ENCODE assay signal across 8 mouse cellular contexts in the genomic region with DNA sequence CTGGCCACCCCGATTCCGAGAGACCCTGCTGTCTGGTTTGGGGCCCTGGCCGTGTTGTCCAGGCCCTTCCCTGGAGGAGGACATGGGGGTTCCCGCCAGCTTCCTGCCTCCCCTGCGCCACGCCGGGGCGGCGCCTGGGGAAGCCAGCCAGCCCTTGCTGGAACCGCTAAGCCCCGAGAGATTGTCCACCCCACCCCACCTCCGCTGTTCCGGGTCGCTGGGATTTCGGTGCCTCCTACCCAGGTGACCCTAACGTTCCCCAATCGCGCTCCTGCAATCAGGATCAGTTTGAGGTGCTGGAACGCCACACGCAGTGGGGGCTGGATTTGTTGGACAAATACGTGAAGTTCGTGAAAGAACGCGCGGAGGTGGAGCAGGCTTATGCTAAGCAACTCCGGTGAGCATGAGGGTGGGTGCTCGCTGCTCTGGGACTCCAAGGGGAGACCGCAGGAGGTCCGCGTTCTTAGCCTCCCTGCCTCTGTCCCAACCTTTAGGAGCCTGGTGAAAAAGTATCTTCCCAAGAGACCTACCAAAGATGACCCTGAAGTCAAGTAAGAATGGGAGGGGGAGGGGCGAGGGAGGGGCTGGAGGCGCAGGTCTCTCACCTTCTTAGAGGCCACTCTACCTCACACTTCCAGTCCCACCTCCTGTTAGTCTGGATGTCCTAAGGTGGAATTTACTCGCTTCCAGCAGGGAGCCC. TPM values are rescaled to one million over a fixed set of nuclear protein-coding genes. Genes with fewer than 3 reads are reported as not detected.
A peak's percentile ranks its signal among the peaks of the same experiment; 100 is the strongest.
DNase-seq lines count a peak whose midpoint lies in the region; ATAC-seq and TF ChIP-seq lines count a peak whose summit lies in the region.
"Had no signal": no experiment of that assay in that cellular context is flagged by ENCODE, and none has a peak within 500 bp of the region (broad histone marks: within the 10 kb centered on the region; RNA-seq: fewer than 3 reads in every experiment).

No protein-coding gene starts in this region.

- H3K9me3 ChIP-seq in hindbrain, embryonic 13.5 days = no peaks in the 10 kb centered on the region
- no peaks in the 10 kb centered on the region for H3K9me3 ChIP-seq in limb, embryonic 14.5 days (ENCODE audit: control insufficient read depth, low read length)
- no peaks in the 10 kb centered on the region for H3K9me3 ChIP-seq in midbrain, embryonic 16.5 days (replicated peaks; ENCODE audit: control insufficient read depth, low read length, poor library complexity, severe bottlenecking)

- no peak for TF ChIP-seq POLR2A in limb, embryonic 14.5 days (IDR thresholded peaks at IDR 0.05; ENCODE audit: borderline replicate concordance, extremely low read depth, insufficient read depth, insufficient read length)

- H3K4me2 ChIP-seq in hindbrain, embryonic 13.5 days = peak overlapping the region; percentile 90
- peak overlapping the region; percentile 86 for H3K4me2 ChIP-seq in limb, embryonic 14.5 days (replicated peaks; ENCODE audit: low read depth, low read length, severe bottlenecking)
- peak overlapping the region; percentile 94 for H3K4me2 ChIP-seq in midbrain, embryonic 16.5 days (ENCODE audit: low read length)

- H3K4me1 ChIP-seq in hindbrain, embryonic 13.5 days (replicated peaks) = peaks cover 39% of the 10 kb centered on the region
- H3K4me1 ChIP-seq in limb, embryonic 14.5 days (ENCODE audit: control insufficient read depth, insufficient read depth, low read length) = peaks cover 16% of the 10 kb centered on the region
- peaks cover 24% of the 10 kb centered on the region for H3K4me1 ChIP-seq in midbrain, embryonic 16.5 days (ENCODE audit: control insufficient read depth, insufficient read depth, low read length)

- peaks cover 10% of the 10 kb centered on the region for H3K36me3 ChIP-seq in hindbrain, embryonic 13.5 days
- H3K36me3 ChIP-seq in limb, embryonic 14.5 days (ENCODE audit: control insufficient read depth, insufficient read depth, low read length) = peaks cover 23% of the 10 kb centered on the region
- 0 out of 2 replicates have a peak, but pooled peaks cover 2% of the 10 kb centered on the region for H3K36me3 ChIP-seq in midbrain, embryonic 16.5 days (ENCODE audit: control insufficient read depth, insufficient read depth, low read length)

- DNase-seq in ES-CJ7 (ENCODE audit: low read depth, low spot score) = peak; percentile 65
- peak; percentile 64 for DNase-seq in adrenal gland, postnatal 25 days
- DNase-seq in forelimb bud, embryonic 11.5 days (ENCODE audit: low read depth, low spot score) = peak; percentile 12
- DNase-seq in limb, embryonic 14.5 days (ENCODE audit: low spot score) = no peak
- DNase-seq in yolk sac, embryonic 10.5 days (ENCODE audit: low spot score) = peak; percentile 57

- H3K27ac ChIP-seq in hindbrain, embryonic 13.5 days = no peak overlapping the region
- H3K27ac ChIP-seq in limb, embryonic 14.5 days (replicated peaks; ENCODE audit: low read depth, low read length) = no peak overlapping the region
- H3K27ac ChIP-seq in midbrain, embryonic 16.5 days (ENCODE audit: low read length) = no peak overlapping the region

- H3K9ac ChIP-seq in hindbrain, embryonic 13.5 days = peak overlapping the region; percentile 71
- peak overlapping the region; percentile 64 for H3K9ac ChIP-seq in limb, embryonic 14.5 days (ENCODE audit: low read depth, low read length, severe bottlenecking)
- H3K9ac ChIP-seq in midbrain, embryonic 16.5 days (ENCODE audit: low read depth, low read length) = peak overlapping the region; percentile 52

- H3K4me3 ChIP-seq in hindbrain, embryonic 13.5 days = peak overlapping the region; percentile 54
- H3K4me3 ChIP-seq in limb, embryonic 14.5 days (replicated peaks; ENCODE audit: low read length) = peak overlapping the region; percentile 70
- peak overlapping the region; percentile 53 for H3K4me3 ChIP-seq in midbrain, embryonic 16.5 days (ENCODE audit: low read depth, low read length)

- H3K27me3 ChIP-seq in hindbrain, embryonic 13.5 days = 0 out of 2 replicates have a peak, but pooled peaks cover 4% of the 10 kb centered on the region
- no peaks in the 10 kb centered on the region for H3K27me3 ChIP-seq in limb, embryonic 14.5 days (ENCODE audit: control insufficient read depth, insufficient read depth, low read length)
- H3K27me3 ChIP-seq in midbrain, embryonic 16.5 days (ENCODE audit: control insufficient read depth, insufficient read depth, low read depth, low read length) = no peaks in the 10 kb centered on the region; the same call in 1 of the 2 replicates

- 3% methylated on average over 33 of the region's 33 CpGs for WGBS in hindbrain, embryonic 13.5 days
- WGBS in limb, embryonic 14.5 days = 2% methylated on average over 33 of the region's 33 CpGs
- WGBS in midbrain, embryonic 16.5 days = 5% methylated on average over 33 of the region's 33 CpGs

- ATAC-seq in hindbrain, embryonic 13.5 days (ENCODE audit: low FRiP score) = no peak
- no peak for ATAC-seq in limb, embryonic 14.5 days (ENCODE audit: low FRiP score, low read depth)
- no peak for ATAC-seq in midbrain, embryonic 16.5 days

RNA-seq across cellular contexts. Expression of a gene that starts 1.4 kb away (rescaled TPM):
- 51.9 and 64.8 TPM in 2 replicates for total RNA-seq in adrenal gland, postnatal 25 days (2021)
- 12.5 and 14.6 TPM in 2 replicates for polyA plus RNA-seq in hindbrain, embryonic 13.5 days (2015; fragmentation: Nextera tagmentation; extraction: Ambion mirVana)
- polyA plus RNA-seq in limb, embryonic 14.5 days (2012; rRNA removed) = 40.5 and 46.9 TPM in 2 replicates
- 27.1 and 29.8 TPM in 2 replicates for polyA plus RNA-seq in limb, embryonic 14.5 days (2014; fragmentation: Nextera tagmentation; extraction: Ambion mirVana)
- 9.2 and 9.4 TPM in 2 replicates for polyA plus RNA-seq in midbrain, embryonic 16.5 days (2015; fragmentation: Nextera tagmentation; extraction: Ambion mirVana)

RNA-seq across cellular contexts. Expression of a gene that starts 2.4 kb away (rescaled TPM):
- 81.0 and 96.4 TPM in 2 replicates for total RNA-seq in adrenal gland, postnatal 25 days (2021)
- 22.4 and 23.8 TPM in 2 replicates for polyA plus RNA-seq in hindbrain, embryonic 13.5 days (2015; fragmentation: Nextera tagmentation; extraction: Ambion mirVana)
- polyA plus RNA-seq in limb, embryonic 14.5 days (2012; rRNA removed) = 36.4 and 42.7 TPM in 2 replicates
- 39.6 and 40.8 TPM in 2 replicates for polyA plus RNA-seq in limb, embryonic 14.5 days (2014; fragmentation: Nextera tagmentation; extraction: Ambion mirVana)
- polyA plus RNA-seq in midbrain, embryonic 16.5 days (2015; fragmentation: Nextera tagmentation; extraction: Ambion mirVana) = 18.7 and 21.1 TPM in 2 replicates

RNA-seq across cellular contexts. Expression of a gene that starts 22.7 kb away (rescaled TPM):
- 280 and 456 TPM in 2 replicates for total RNA-seq in adrenal gland, postnatal 25 days (2021)
- polyA plus RNA-seq in hindbrain, embryonic 13.5 days (2015; fragmentation: Nextera tagmentation; extraction: Ambion mirVana) = 1.3 TPM in 2 replicates
- 0.85 and 1.6 TPM in 2 replicates for polyA plus RNA-seq in limb, embryonic 14.5 days (2012; rRNA removed)
- 0.46 and 0.52 TPM in 2 replicates for polyA plus RNA-seq in limb, embryonic 14.5 days (2014; fragmentation: Nextera tagmentation; extraction: Ambion mirVana)
- 1.6 and 2.8 TPM in 2 replicates for polyA plus RNA-seq in midbrain, embryonic 16.5 days (2015; fragmentation: Nextera tagmentation; extraction: Ambion mirVana)

RNA-seq across cellular contexts. Expression of a gene that starts 28.3 kb away (rescaled TPM):
- total RNA-seq in adrenal gland, postnatal 25 days (2021) = 1.1 and 1.7 TPM in 2 replicates
- polyA plus RNA-seq in hindbrain, embryonic 13.5 days (2015; fragmentation: Nextera tagmentation; extraction: Ambion mirVana) = 1.8 and 2.2 TPM in 2 replicates
- 2.6 and 3.3 TPM in 2 replicates for polyA plus RNA-seq in limb, embryonic 14.5 days (2012; rRNA removed)
- polyA plus RNA-seq in limb, embryonic 14.5 days (2014; fragmentation: Nextera tagmentation; extraction: Ambion mirVana) = 3.8 and 4.6 TPM in 2 replicates
- polyA plus RNA-seq in midbrain, embryonic 16.5 days (2015; fragmentation: Nextera tagmentation; extraction: Ambion mirVana) = 1.2 and 1.3 TPM in 2 replicates

RNA-seq across cellular contexts. Expression of a gene that starts 56.6 kb away (rescaled TPM):
- total RNA-seq in adrenal gland, postnatal 25 days (2021) = not detected in 2 replicates
- polyA plus RNA-seq in hindbrain, embryonic 13.5 days (2015; fragmentation: Nextera tagmentation; extraction: Ambion mirVana) = 0.09 and 0.14 TPM in 2 replicates
- polyA plus RNA-seq in limb, embryonic 14.5 days (2012; rRNA removed) = 0.17 and 0.20 TPM in 2 replicates
- polyA plus RNA-seq in limb, embryonic 14.5 days (2014; fragmentation: Nextera tagmentation; extraction: Ambion mirVana) = not detected in 2 replicates
- polyA plus RNA-seq in midbrain, embryonic 16.5 days (2015; fragmentation: Nextera tagmentation; extraction: Ambion mirVana) = not detected in 2 replicates
- total RNA-seq: gastrocnemius, postnatal 4 days had no signal
